Mouse (Mus musculus) CH12.LX (cell line): ENCODE measurements at regions not wholly inside any gene's neighbourhood (a gene's known extent, or its start where the extent isn't known, plus 50 kb on each side); places are given as distances from the start of the nearest gene placed in this dataset.
A peak's percentile ranks its signal among the peaks of the same experiment; 100 is the strongest.

ENCODE experiments used
- DNase-seq: peaks from one replicate; pipeline ENCODE4 v3.0.0-alpha.2; 2013; ENCODE audit errors: extremely low read depth
- H3K27ac ChIP-seq: 2 replicates; pipeline ENCODE4 v1.5.1; 2012; ENCODE audit warnings: low read depth, mild to moderate bottlenecking, control low read depth, moderate library complexity; ENCODE audit not compliant: insufficient read depth
- H3K27me3 ChIP-seq: replicated peaks from 2 replicates; pipeline ENCODE3; 2012; ENCODE audit warnings: inconsistent platforms
- H3K36me3 ChIP-seq, 2 experiments: replicated peaks in 1 of 2; 2 replicates each; pipeline versions ENCODE3 to v1.6.1; 2012; ENCODE audit warnings: inconsistent platforms in 1 of 2, low read length in 1 of 2, mild to moderate bottlenecking in 1 of 2, mixed read lengths in 1 of 2, moderate library complexity in 1 of 2; ENCODE audit not compliant: control insufficient read depth in 1 of 2, insufficient read depth in 1 of 2
- H3K4me1 ChIP-seq, 2 experiments: 2 replicates each; pipeline ENCODE4 v1.6.1; 2012; ENCODE audit warnings: inconsistent platforms in 1 of 2, moderate library complexity in 1 of 2; ENCODE audit not compliant: insufficient read depth in 2 of 2, control insufficient read depth in 1 of 2
- H3K4me2 ChIP-seq: 2 replicates; pipeline ENCODE4 v1.6.1; 2012; ENCODE audit warnings: low read depth, mild to moderate bottlenecking, control low read depth; ENCODE audit not compliant: poor library complexity, insufficient read depth, severe bottlenecking
- H3K4me3 ChIP-seq, 3 experiments: fragments of 150-350 bp in 1 of 3; sonication (generic) in 1 of 3; replicated peaks in 1 of 3; 2 replicates each; pipeline versions ENCODE3 to v1.5.1; 2011 to 2012; ENCODE audit warnings: low read depth in 2 of 3, low read length in 2 of 3, mild to moderate bottlenecking in 2 of 3, moderate library complexity in 2 of 3, control low read depth in 1 of 3, improper control_type of control experiment in 1 of 3, inconsistent platforms in 1 of 3, mixed read lengths in 1 of 3; ENCODE audit not compliant: poor library complexity in 1 of 3
- H3K79me2 ChIP-seq: replicated peaks from 2 replicates; pipeline ENCODE4 v1.6.1; 2012; ENCODE audit warnings: mild to moderate bottlenecking, moderate library complexity; ENCODE audit not compliant: control insufficient read depth, poor library complexity, insufficient read depth, severe bottlenecking; ENCODE audit errors: extremely low read depth
- H3K9ac ChIP-seq: 2 replicates; pipeline ENCODE4 v1.6.1; 2012; ENCODE audit warnings: low read depth, mild to moderate bottlenecking, control low read depth, moderate library complexity; ENCODE audit not compliant: insufficient read depth
- H3K9me3 ChIP-seq: replicated peaks from 2 replicates; pipeline ENCODE3; 2012; ENCODE audit warnings: low read length, inconsistent platforms, mixed read lengths
- CHD1 ChIP-seq: IDR thresholded peaks from 2 replicates; pipeline ENCODE4 v1.6.1; 2012; ENCODE audit warnings: low read depth, low read length, improper control_type of control experiment, inconsistent platforms
- CHD2 ChIP-seq: IDR thresholded peaks from 2 replicates; pipeline ENCODE4 v1.6.1; 2011; ENCODE audit warnings: low read length, improper control_type of control experiment
- CTCF ChIP-seq, 2 experiments: IDR thresholded peaks in 1 of 2; conservative IDR thresholded peaks in 1 of 2; 2 replicates each; pipeline ENCODE4 v1.5.1; 2011 to 2012; ENCODE audit warnings: low read depth in 2 of 2, low read length in 2 of 2, improper control_type of control experiment in 1 of 2, inconsistent platforms in 1 of 2, mild to moderate bottlenecking in 1 of 2, moderate library complexity in 1 of 2
- E2F4 ChIP-seq: IDR thresholded peaks from 2 replicates; pipeline ENCODE4 v1.6.1; 2011; ENCODE audit warnings: low read depth, low read length, improper control_type of control experiment; ENCODE audit not compliant: insufficient replicate concordance
- ETS1 ChIP-seq: conservative IDR thresholded peaks from 2 replicates; pipeline ENCODE4 v1.6.1; 2012; ENCODE audit warnings: low read depth, mild to moderate bottlenecking, inconsistent platforms, low read length, improper control_type of control experiment, moderate library complexity
- GABPA ChIP-seq: IDR thresholded peaks from 2 replicates; pipeline ENCODE4 v1.6.1; 2012; ENCODE audit warnings: low read depth, low read length, improper control_type of control experiment, inconsistent platforms; ENCODE audit not compliant: insufficient replicate concordance
- HCFC1 ChIP-seq: IDR thresholded peaks from 2 replicates; pipeline ENCODE4 v1.6.1; 2012; ENCODE audit warnings: low read depth, mild to moderate bottlenecking, inconsistent platforms, low read length, improper control_type of control experiment
- IRF4 ChIP-seq: IDR thresholded peaks from 2 replicates; pipeline ENCODE4 v1.6.1; 2014; ENCODE audit warnings: low read depth, mild to moderate bottlenecking, inconsistent platforms, low read length, improper control_type of control experiment
- JUN ChIP-seq: IDR thresholded peaks from 2 replicates; pipeline ENCODE4 v1.6.1; 2011; ENCODE audit warnings: low read depth, mild to moderate bottlenecking, low read length, improper control_type of control experiment, moderate library complexity; ENCODE audit not compliant: insufficient read depth
- JUND ChIP-seq: conservative IDR thresholded peaks from 2 replicates; pipeline ENCODE4 v1.6.1; 2011; ENCODE audit warnings: low read depth, low read length, improper control_type of control experiment
- KAT2A ChIP-seq: IDR thresholded peaks from 2 replicates; pipeline ENCODE4 v1.6.1; 2012; ENCODE audit warnings: low read length, improper control_type of control experiment, inconsistent platforms; ENCODE audit not compliant: insufficient replicate concordance
- MAFK ChIP-seq: IDR thresholded peaks from 2 replicates; pipeline ENCODE4 v1.6.1; 2011; ENCODE audit warnings: low read length, improper control_type of control experiment; ENCODE audit not compliant: insufficient replicate concordance
- MAX ChIP-seq: IDR thresholded peaks from 2 replicates; pipeline ENCODE4 v1.6.1; 2011; ENCODE audit warnings: low read length, improper control_type of control experiment
- NELFE ChIP-seq: IDR thresholded peaks from 2 replicates; pipeline ENCODE4 v1.6.1; 2011; ENCODE audit warnings: low read depth, low read length, improper control_type of control experiment
- NRF1 ChIP-seq: IDR thresholded peaks from 2 replicates; pipeline ENCODE4 v1.6.1; 2014; ENCODE audit warnings: low read depth, mild to moderate bottlenecking, inconsistent platforms, low read length, improper control_type of control experiment, moderate library complexity
- PAX5 ChIP-seq: IDR thresholded peaks from 2 replicates; pipeline ENCODE4 v1.6.1; 2012; ENCODE audit warnings: low read length, inconsistent platforms, mixed read lengths
- POLR2A ChIP-seq: IDR thresholded peaks from 2 replicates; pipeline ENCODE4 v1.6.1; 2011; ENCODE audit warnings: low read depth, mild to moderate bottlenecking, improper control_type of control experiment, low read length
- RAD21 ChIP-seq: IDR thresholded peaks from 2 replicates; pipeline ENCODE4 v1.6.1; 2011; ENCODE audit warnings: low read depth, mild to moderate bottlenecking, low read length, improper control_type of control experiment, moderate library complexity
- UBTF ChIP-seq: IDR thresholded peaks from 2 replicates; pipeline ENCODE4 v1.6.1; 2012; ENCODE audit warnings: low read depth, mild to moderate bottlenecking, inconsistent platforms, low read length, improper control_type of control experiment, moderate library complexity
- ZKSCAN1 ChIP-seq: IDR thresholded peaks from 2 replicates; pipeline ENCODE4 v1.6.1; 2012; ENCODE audit warnings: low read depth, inconsistent platforms, low read length, improper control_type of control experiment, borderline replicate concordance
- ZMIZ1 ChIP-seq: IDR thresholded peaks from 2 replicates; pipeline ENCODE4 v1.6.1; 2012; ENCODE audit warnings: low read depth, mild to moderate bottlenecking, inconsistent platforms, low read length, improper control_type of control experiment
- dilution Hi-C: fragments of 300-500 bp; cut with MboI; formaldehyde crosslinking; loops from 2 replicates; pipeline ENCODE4 v1.14.3; 2020; ENCODE audit warnings: low sequenced_read_pairs; ENCODE audit not compliant: extremely low pct_unique_long_range_greater_than_20kb, extremely low pct_ligation_motif_present
- in situ Hi-C: fragments of 300-500 bp; cut with MboI; formaldehyde crosslinking; loops from 3 replicates; pipeline ENCODE4 v1.14.3; 2019; ENCODE audit warnings: low sequenced_read_pairs, low pct_ligation_motif_present, low pct_unique_long_range_greater_than_20kb, mixed read lengths

- Histone ChIP-seq H3K4me2 (no peak overlapping the region), H3K27me3 (no peaks in the 10 kb centered on the region), H3K27ac (no peak overlapping the region), H3K9ac (no peak overlapping the region), H3K79me2 (no peaks in the 10 kb centered on the region), H3K36me3 (no peaks in the 10 kb centered on the region), H3K4me1 (no peaks in the 10 kb centered on the region), H3K9me3 (no peaks in the 10 kb centered on the region), H3K4me3 (no peak overlapping the region)
- no peak for TF ChIP-seq UBTF
- no peak for TF ChIP-seq CHD1
- TF ChIP-seq KAT2A = no peak
- TF ChIP-seq CTCF (conservative IDR thresholded peaks at IDR 0.05 in 1 of 2, IDR thresholded peaks at IDR 0.05 in 1 of 2; ENCODE audit: low read depth in 2 of 2, low read length in 2 of 2) = peak in 1 of 2 experiments; percentile 16; a peak in 1 of 4 replicates
- no peak for TF ChIP-seq IRF4
- TF ChIP-seq MAFK = no peak
- TF ChIP-seq POLR2A = no peak
- peak; percentile 15 for TF ChIP-seq RAD21
- no peak for TF ChIP-seq MAX
- TF ChIP-seq JUND = no peak
- no peak for TF ChIP-seq NRF1
- no peak for TF ChIP-seq HCFC1
- TF ChIP-seq CHD2 = no peak
- TF ChIP-seq E2F4 = no peak
- no peak for TF ChIP-seq ETS1
- no peak for TF ChIP-seq ZMIZ1
- DNase-seq = peak; percentile 23
- dilution Hi-C loops = no loop called here
- in situ Hi-C loops = no loop called here
These were observed 570.1 kb upstream of the Chrm3 start for GRCm38 (mm10) chr13:10930741-10931140.

DNA sequence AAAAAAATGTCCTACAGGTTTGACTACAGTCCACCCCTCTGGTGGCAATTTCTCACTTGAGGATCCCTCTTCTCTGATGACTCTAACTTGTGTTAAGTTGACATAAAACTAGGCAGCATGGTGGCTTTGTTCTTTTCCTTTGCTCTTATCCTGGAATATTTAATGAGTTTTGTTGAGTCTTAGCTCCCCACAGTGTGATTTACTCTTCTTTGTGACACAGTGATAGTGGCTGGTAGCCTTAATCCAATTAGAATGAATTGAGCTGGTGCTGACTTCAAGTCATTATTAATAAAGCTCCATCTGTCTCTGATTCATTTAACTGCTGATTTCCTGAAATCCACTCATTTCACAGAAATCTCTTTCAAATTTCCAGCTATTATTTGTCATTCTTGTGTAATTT, 553.7 kb upstream of the Chrm3 start:
- DNase-seq = no peak
- no peak overlapping the region for H3K9ac ChIP-seq
- dilution Hi-C loops = no loop called here
- TF ChIP-seq ZKSCAN1 (no peak), MAX (no peak), JUN (no peak), HCFC1 (no peak), NRF1 (no peak), MAFK (no peak), NELFE (no peak), PAX5 (no peak), GABPA (no peak), CTCF (conservative IDR thresholded peaks at IDR 0.05 in 1 of 2, IDR thresholded peaks at IDR 0.05 in 1 of 2; ENCODE audit: low read depth in 2 of 2, low read length in 2 of 2) (no peak)
- H3K9me3 ChIP-seq = no peaks in the 10 kb centered on the region
- no peaks in the 10 kb centered on the region for H3K27me3 ChIP-seq
- H3K4me2 ChIP-seq = no peak overlapping the region
- H3K36me3 ChIP-seq = no peaks in the 10 kb centered on the region
- H3K79me2 ChIP-seq = no peaks in the 10 kb centered on the region
- H3K4me1 ChIP-seq = no peaks in the 10 kb centered on the region
- in situ Hi-C loops = no loop called here
- no peak overlapping the region for H3K27ac ChIP-seq
- H3K4me3 ChIP-seq = no peak overlapping the region
